Mouse (Mus musculus) midbrain, embryonic 11.5 days (tissue): ENCODE measurements around the gene Nsa2. TPM values are rescaled to one million over a fixed set of nuclear protein-coding genes. Genes with fewer than 3 reads are reported as not detected.

Source experiments
- polyA plus RNA-seq: library from polyadenylated mRNA; unstranded; fragments of >200 nt; fragmentation: Nextera tagmentation; extraction: Ambion mirVana; gene quantifications from 2 replicates; pipeline ENCODE4 v1.2.1, GENCODE M21; 2014

Nsa2 gene
- polyA plus RNA-seq, 1 experiment from 2014 or later = 64.7 TPM

Other genes with a start within 250 kb of the Nsa2 start
- gene Gcnt4, start 213.2 kb downstream of the Nsa2 start, polyA plus RNA-seq = 0.25 and 0.29 TPM in 2 replicates
- gene 1700029F12Rik, start 103.6 kb downstream of the Nsa2 start, polyA plus RNA-seq = not detected in 2 replicates
- gene Fam169a, start 70.7 kb downstream of the Nsa2 start, polyA plus RNA-seq = 13.9 and 14.0 TPM in 2 replicates
- 0.48 and 0.53 TPM in 2 replicates for gene Gm6169, start 38.7 kb downstream of the Nsa2 start, polyA plus RNA-seq
- gene Gfm2, start within 50 bp of the Nsa2 start, polyA plus RNA-seq = 32.8 and 36.6 TPM in 2 replicates
- gene Hexb, start 60.4 kb upstream of the Nsa2 start, polyA plus RNA-seq = 25.8 and 26.1 TPM in 2 replicates
- gene Enc1, start 103.2 kb upstream of the Nsa2 start, polyA plus RNA-seq = 18.4 and 19.8 TPM in 2 replicates